Mouse (Mus musculus): Measurements from ENCODE around the gene Mboat7.

Mboat7 gene

DNA sequence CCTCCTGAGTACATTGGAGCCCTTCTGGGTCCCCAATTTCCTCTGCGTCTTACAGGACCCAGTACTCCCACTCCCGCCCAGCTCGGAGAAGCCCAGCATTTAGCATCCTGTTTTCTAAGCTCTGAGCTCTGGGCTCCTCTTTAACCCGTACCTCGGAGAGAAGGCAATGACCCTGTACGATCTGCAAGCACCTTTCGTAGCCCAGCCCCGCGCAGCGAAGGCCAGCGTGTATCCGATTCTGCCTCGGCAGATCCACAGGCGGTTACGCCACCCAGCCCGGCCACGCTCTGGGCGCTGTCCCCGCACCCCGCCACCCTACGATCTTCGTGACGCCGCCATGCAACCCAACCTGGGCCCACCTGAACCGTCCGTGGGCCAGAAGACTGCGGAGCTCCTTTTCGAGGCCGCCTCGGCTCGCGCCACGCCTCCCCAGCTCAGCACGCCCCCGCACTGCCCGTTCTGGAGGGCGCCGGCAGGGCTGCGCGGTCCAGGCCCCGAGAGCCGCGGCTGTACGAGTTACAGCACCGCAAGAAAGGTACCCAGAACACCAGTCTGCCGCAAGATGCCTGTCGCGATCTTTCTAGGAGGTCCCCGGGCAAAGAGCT lies 839 bp downstream of the Mboat7 start, which contains the start of gene Tsen34:
Tsen34 (plus strand) TSS at position 482 of the 605 bp plus-strand sequence.
- DNase-seq (ENCODE audit: low read depth) = no peak

DNA sequence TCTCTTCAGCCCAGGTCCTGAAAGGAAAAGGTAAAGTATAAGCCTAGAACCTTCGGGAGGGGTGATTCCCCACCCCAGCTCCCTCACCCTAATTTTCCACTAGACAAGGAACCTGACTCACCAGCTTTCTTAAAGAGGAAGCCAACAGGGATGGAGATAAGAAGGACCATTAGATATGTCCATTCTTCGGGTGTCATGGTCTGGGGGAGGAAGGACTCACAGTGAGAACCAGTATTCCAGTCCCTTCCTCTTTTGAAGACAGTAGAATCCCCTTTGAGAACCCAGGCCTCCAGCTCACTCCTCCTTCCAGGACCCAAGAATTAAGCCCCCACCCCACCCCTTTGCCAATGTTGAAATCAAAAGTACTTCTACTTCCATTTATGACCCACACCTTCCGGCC lies 1.4 kb downstream of the Mboat7 start:
- DNase-seq (ENCODE audit: low read depth) = no peak

DNA sequence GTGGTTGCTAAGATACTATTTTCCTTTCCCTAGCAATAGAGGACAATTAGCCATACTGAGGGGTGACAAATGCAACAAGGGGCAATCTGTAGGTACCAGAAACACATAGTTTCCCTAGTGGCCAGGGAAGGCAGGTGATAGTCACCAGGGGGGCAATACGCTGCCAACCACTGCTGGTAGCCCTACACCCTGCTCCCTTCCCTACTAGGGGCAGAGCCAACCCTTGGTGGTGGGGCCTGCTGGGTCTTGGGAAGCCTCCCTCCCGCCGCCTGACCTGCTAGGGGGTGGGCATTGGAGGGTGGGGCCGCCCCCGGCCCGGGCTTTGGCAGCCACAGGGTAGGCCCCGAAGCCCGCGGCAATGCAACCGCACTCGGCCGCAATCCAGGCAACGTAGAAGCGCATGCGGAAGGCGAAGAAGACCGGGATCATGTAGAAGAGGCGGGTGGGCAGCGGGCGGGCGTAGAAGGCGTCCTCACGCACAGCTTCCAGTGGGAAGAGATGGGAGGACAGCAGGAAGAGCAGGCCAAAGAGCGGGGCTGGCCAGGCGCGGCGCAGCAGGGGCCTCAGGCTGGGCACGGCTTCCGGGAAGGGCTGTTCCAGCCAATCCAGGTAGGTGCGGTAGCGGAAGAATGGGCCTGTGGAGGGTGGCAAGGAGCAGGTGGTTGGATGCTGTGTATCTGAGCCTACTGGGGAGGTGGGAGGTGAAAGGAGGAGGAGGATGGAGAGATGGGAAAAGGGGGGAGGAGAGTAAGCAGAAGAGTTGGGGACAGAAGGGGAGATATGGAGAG lies 7.7 kb downstream of the Mboat7 start:
- DNase-seq (ENCODE audit: low read depth) = no peak

DNA sequence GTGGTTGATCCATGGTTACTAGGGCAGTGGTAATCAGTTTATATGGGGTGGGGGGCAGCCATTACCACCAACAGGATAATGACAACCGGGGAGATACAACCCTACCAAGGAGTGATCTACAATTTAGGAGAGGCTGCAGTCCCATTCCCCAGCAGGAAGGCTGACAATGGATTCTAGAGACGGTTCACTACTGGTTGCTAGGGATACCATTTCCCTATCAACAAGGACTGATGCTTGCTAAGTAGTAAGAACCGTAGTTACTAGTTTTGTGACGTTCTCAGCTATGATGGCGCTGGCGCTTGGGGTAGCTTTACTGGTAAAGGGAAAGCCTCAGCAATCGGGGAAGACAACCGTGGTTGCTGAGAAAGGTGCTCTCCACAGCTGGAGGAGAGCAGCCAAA lies 8.6 kb downstream of the Mboat7 start:
- no peak for DNase-seq (ENCODE audit: low read depth)

DNA sequence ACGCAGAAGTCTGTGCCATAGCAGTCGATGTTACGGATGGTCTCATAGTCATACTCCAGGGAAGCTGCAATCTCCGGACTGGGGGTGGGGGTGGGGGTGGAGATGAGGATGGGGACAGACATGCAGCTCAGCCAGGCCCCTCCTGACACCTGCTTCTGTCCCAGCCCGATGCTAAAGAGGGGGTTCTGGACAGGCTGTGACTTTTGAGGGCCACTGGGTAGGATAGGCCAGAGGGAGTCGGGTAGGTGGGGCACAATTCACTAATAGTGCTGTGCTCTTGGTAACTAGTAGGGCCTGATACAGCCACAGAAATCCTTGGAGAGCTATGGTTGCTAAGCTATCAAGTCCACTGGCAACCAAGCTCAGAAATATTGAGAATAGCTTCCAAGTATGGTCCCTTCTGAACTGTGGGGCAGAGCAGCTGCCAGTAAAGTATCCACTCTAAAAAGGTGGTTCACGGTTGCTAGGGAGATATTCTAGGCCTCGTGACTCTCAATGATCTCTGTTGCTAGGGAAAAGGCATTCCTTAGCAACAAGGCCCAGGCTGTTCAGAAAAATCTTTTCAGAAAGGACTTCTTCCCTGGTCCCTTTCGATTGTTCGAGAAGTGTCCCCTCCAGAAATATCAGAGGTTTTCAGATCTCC lies 9.3 kb downstream of the Mboat7 start:
- no peak for DNase-seq (ENCODE audit: low read depth)

DNA sequence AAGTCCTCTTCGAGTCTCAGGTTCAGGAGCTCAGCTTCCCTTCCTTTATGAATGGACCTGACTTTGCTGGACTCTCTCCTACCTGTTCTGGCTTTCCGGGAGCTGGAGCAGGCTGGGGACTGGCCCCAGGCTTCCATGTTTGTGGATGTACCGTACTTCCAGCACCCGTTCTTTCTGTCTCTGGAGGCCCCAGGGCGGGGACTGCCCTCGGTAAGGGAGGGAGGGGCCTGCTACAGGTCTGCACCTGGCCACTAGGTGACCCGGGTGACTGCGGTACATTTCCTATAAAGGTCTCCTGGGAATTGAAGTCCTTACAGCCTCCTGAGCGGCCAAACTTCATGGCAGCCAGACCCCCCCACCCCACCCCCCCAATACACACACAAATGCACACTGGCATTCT lies 16.0 kb downstream of the Mboat7 start, which contains the start of gene Tmc4:
Tmc4 (minus strand) TSS at position 212 of the 400 bp plus-strand sequence.
- DNase-seq (ENCODE audit: low read depth) = no peak

DNA sequence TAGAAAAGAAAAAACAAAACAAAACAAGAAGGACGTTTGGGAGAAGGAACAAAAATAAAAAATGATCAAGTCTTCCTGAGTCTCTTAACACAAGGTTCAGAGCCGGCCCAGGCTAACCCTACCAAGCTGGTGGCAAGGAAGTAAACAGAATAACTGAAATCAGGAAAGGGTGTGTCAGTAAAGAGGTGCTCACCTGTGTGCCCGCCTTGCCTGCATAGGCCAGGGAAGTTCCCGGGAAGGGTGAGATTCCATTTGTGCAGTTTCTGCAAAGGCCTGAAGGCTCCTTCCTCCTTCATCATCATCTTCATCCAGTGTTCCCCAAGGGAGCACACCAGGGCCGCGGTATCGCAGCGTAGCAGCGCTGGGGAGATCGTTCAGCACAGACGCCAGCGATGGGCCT lies 17.0 kb downstream of the Mboat7 start:
- DNase-seq (ENCODE audit: low read depth) = no peak

DNA sequence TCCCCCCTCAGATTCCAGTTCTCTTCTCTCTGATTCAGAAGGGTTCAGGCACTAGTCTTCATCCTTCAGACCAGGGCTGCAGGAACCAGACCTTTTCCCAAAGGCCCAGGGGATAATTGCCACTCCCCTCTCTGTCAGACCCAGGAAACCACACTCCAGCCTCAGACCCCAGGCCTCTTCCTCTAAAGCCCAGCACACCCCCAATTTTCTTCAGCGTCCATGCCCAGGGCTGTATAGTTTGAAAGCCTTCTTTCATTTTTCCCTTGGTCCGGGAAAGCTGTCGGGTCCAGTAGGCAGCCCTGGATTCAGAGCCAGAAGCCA lies 18.1 kb downstream of the Mboat7 start:
- no peak for DNase-seq (ENCODE audit: low read depth)

DNA sequence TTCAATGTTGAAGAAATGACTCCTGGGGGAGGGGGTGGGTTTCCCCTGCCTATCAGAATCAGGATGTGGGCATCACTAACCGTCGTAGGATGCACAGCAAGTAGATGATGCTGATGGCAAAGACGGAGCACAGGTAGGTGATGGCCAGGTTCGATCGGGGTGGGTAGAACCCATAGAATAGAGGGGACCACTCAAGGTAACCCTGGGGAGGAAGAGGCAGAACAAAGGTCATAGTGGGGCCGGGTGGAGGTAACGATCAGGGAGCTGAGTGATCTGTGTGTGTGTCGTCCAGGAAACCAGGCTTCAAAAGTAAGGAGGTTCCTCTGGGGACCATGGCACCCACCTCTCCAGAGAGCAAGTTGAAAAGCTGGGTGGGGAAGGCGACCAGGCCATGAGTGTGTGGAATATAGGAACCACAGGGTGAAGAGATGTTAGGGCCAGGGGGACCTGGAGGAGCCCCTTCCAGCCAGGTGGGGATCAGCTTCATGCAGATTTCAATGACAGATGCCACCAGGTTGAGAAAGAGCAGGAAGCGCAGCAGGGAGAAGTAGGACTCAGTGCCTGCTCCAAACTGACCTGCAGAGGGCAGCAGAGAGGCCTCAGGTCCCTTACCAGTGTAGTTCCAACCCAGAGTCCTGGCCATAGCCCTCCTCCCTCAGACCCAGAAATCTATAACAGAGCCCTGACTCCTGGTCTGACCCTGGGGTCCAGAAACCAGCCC lies 18.7 kb downstream of the Mboat7 start:
- DNase-seq (ENCODE audit: low read depth) = peak; percentile 72

DNA sequence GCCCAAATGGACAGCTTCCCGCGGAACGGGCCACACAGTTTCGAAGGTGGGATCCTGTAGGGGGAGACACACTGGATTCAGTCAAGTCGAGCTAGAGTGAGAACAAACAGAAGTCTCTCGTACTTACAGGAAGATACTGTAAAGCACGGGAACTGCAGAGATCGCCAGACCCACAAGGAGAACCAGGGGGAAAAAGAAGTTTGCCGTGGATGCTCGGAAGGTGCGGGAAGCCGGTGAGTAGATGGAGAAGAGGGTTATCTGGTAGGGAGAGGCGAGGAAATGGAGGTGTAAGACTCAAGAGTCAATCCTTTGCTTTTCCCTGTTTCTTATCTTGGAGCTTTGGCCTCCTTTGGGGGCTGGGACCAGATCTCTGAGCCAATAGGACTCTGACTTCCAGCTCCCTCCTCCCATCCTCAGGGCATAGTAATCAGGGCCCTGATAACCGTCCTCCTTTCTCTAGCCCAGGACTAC lies 26.4 kb downstream of the Mboat7 start:
- DNase-seq (ENCODE audit: low read depth) = peak; percentile 59

DNA sequence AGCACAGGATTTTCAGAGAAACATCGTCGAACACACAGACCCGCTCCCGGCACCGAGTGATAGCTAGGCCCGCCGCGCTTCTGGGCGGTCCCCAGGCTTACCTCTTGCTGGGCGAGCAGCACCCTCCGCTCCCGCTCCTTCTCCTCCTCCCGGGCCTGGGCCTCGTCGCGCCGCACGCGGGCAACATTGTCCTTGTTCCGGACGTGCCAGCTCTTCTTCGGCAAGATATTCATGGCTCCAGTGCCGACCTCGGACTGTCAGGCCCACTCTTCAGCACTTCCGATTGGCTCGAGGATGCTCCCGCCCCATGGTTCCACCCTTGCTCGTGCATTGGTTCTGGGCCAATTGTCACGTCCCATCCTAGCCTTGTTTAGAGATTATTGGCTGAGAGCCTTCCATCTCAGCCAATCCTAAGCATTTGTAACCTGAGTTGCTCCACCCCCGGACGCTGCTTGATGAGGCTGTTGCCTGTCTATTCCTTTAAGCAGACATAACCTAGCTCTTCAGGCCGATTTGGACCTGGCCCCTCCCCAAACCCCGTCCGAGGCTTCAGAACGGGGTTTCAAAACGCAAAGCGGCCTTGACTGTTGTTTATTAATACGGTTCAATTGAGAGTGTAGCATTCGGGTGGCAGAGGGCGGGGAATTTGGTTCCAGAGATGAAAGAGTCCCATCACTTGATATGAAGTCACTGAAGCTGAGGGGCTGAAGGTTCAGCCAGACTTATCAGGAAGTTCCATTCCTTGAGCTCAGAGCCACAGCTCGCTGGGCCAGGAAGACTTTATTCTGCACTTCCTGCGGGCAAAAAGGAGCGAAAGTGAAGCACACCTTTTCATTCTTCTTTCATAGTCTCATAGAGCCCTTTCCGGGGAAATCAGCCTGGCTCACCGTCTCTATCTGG lies 27.9 kb downstream of the Mboat7 start, which contains the start of gene Leng1:
Leng1 (minus strand) TSS at position 626 of the 900 bp plus-strand sequence.
- peak; percentile 96 for DNase-seq (ENCODE audit: low read depth)

DNA sequence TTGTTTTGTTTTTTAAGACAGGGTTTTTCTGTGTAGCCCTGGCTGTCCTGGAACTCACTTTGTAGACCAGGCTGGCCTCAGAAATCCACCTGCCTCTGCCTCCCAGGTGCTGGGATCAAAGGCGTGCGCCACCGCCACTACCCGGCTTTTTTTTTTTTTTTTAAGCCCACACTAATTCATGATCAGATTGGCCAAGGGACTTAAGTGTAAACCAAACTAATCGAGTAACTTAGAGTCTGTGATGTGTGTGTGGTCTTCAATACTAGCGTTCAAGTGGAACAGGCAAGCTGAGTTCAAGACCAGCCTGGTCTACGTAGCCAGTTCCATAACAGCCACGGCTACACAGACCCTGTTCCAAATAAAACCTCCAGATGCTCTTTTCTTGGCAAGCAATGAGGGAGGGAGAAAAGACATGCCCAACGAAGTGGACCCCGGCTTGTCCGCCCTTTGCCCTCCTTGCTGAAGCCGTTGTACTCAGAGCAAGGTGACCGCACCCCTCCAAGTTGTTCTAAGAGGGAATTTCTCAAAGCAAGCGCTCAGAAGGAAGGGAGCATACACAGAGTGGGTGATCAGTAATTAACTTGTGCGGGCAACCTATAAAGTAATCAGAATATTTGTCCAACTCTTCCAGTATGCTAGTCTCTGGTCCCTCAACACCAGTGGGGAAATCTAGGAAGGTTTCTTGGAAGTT lies 28.7 kb downstream of the Mboat7 start:
- DNase-seq (ENCODE audit: low read depth) = no peak

DNA sequence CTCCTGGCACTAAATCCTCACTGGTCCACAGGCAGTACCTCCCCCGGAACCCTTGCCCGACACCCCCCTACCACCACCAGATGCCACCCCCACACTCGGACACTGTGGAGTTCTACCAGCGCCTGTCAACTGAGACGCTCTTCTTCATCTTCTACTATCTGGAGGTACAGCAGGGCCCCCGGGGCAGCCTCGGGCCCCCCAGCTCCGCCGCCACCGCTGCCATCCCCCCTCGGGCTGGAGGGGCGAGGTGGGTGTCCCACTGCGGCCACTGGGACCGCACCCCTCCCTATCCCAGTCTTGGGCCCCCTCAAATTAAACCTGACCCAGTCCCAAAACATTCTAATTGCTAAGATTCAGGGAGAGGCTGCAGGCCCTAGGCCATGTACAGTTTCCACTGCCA lies 34.7 kb downstream of the Mboat7 start:
- DNase-seq (ENCODE audit: low read depth) = no peak

DNA sequence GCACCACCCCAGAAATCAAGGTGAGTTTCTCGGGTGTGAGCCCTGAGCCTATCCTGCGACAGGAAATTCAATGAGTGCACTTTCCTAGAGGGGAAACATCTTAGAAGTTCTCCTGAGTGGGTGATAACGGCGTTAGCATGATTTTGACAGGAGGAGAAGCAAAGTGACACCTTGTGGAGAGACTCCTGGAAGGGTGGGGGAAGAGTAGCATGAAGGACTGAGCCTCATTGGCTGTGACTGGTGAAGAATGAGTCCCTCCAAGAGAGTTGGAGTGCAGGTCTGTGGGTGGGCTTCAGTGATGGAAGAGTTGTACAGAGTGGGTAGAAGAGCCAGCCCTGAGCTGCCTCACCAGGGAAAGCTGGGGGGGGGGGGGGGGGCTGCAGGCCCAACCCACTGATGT lies 36.4 kb downstream of the Mboat7 start:
- DNase-seq (ENCODE audit: low read depth) = no peak

DNA sequence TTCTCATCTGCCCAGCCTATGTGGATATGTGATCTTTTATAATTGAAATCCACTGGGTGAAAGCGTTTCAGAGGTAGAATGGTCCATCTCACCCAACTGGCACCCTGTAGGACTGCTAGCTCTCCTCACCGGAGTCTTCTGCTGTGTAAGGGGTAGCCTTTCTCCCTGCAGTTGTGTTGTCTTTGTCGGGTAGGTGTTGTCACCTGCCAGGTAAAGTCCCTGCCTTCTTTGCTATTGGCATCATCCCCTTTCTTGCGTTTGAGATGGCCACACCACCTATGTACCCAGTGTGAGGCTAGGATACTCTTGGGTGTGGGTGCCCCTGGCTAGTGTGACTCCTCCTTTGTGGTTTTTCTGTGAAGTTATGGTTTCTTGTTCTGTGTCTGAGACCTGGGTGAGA lies 46.7 kb downstream of the Mboat7 start:
- DNase-seq (ENCODE audit: low read depth) = no peak

DNA sequence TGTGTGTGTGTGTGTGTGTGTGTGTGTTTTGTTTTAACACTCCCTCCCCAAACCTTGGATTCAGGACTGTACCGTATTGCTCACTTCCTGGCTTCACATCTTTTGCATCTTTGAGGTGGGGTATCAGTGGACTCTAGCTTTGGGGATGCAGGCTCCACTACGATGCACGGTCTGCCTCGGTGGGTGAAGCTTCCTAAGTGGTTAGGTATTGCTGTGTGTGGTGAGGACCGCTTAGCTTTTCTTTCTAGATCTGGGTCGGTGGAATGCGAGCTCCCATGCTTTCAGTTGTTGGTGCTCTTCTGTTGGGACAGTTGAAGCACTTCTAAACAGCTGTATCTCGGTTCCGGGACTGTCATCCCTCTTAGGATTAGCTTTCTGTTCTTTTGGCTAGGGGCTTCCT lies 47.1 kb downstream of the Mboat7 start:
- no peak for DNase-seq (ENCODE audit: low read depth)

DNA sequence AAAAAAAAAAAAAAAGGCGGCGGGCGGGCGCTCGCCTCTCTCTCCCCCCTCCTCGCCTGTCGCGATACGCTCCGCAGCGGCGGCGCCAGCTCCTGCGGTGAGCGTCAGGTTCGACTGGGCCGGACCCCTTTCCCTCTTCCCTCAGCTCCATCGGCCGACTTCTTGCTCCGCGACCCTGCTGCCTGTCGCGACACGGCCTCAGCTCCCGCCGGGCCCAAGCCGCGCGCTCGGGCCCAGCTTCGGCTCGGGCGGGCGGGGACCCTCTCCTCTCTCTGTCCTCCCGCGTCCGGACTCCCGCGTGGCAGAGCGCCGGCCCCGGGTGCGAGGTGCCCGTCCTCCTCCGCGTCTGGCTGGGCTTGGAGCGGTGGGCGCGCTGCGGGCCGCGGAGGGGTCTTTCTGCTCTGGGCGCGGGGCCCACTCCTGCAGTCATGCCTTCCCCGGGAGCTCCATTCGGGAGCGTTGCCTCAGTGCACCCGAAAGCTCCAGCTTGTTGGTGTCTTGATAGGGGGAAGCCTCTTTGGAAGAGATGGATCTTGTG lies 47.8 kb downstream of the Mboat7 start:
- no peak for DNase-seq (ENCODE audit: low read depth)

DNA sequence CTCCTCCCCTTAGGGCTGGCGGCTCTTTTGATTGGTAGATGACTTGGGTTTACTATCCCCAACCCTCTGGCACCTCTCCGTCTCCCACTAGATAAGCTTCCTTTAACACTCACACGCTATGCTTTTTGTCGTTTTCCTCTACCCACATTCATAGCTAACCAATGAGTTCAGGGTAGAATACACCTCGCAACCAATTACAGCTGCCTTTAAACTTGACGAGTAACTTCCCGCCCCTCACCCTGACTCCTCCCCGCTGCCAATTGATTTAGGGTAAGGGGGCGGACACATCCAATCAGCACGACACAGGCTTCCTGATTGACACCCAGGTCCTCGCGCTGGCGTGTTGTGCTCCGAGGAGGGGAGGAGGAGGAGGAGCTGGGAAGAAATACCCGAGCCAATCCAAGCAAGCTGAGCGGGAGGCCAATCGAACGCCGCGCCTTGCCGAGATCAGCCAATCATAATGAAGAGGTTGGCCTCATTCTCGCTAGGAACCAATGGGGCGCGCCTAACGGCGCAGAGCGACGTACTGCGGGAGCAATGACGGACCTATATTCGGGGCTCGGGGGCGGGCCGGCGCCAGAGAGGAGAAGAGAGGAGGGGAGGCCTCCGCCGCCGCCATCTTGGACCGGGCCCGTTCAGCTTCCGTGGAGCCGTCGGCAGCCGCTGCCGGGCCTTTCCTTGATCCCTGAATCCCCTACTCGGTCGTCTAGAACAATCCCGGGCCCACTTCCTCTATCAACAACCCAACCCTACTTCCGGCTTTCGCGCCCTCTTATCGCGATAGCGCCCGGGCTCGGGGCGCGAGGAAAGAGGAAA lies 48.4 kb downstream of the Mboat7 start, which contains the start of gene Cnot3:
Cnot3 (plus strand) TSS at position 597 of the 816 bp plus-strand sequence.
- DNase-seq (ENCODE audit: low read depth) = peak; percentile 97

DNA sequence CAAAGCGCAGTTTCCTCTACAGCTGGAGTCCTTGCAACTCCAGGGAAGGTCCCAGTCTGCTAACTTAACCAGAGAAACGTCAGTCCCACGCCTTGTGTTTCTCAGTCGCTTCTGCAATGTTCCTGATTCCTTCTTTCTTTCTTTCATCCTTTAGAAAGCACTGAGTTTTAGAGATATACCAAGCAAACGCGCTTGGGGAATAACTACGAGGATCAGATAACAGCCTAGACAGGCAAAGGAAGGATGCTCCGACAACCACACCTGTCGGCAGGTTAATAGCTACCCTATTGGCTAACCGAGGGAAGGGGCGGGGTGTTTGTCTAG lies 49.0 kb downstream of the Mboat7 start:
- DNase-seq (ENCODE audit: low read depth) = no peak

DNA sequence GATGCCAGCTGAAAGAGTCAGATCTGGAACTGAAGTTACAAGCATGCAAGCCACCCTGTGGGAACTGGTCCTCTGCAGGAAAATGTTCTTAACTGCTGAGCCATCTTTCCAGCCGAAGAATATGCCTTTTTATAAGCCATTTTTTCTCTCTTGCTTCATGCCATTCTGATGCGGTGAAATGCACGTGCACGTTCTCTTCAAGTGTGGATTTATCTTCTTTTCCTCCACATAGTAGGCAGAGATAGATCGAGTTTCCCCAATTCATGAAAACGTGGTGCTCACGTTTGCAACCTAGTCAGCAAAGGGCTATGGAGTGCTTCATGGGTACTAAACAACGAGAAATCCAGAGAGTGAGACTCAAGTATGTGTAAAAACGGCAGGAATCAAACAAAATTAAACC lies 49.5 kb downstream of the Mboat7 start:
- DNase-seq (ENCODE audit: low read depth) = no peak

Data from c-Kit-positive CD71-positive TER-119-negative erythroid progenitor cells, embryonic 14.5 days (primary cell).